Comparison of ENCODE assay signal across 14 mouse cellular contexts in the genomic region with DNA sequence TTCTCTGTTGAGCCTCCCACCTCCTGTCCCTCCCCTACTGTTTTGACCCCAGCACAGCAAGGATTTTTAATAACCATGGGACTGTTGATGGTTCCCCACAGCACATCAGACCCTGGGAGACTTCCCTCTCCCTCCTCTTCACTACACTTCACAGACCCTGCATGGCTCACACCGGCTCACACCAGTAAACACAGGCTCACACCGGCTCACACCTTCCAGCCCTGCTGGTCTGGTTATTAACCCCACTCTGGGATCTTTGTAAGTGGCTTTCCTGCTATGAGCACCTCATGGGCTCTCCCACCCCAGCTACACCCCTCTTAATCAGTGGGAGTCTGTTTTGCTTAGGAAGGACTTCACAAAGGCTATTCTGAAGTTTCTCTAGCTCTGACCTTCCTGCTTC. TPM values are rescaled to one million over a fixed set of nuclear protein-coding genes. Genes with fewer than 3 reads are reported as not detected.
DNase-seq lines count a peak whose midpoint lies in the region; ATAC-seq and TF ChIP-seq lines count a peak whose summit lies in the region.
"Had no signal": no experiment of that assay in that cellular context is flagged by ENCODE, and none has a peak within 500 bp of the region (broad histone marks: within the 10 kb centered on the region; RNA-seq: fewer than 3 reads in every experiment).

No protein-coding gene starts in this region.

- WGBS in heart, embryonic 16.5 days: 41% methylated on average over 2 of the region's 2 CpGs
- WGBS in neural tube, embryonic 11.5 days: 45% methylated on average over 2 of the region's 2 CpGs
- 40% methylated on average over 2 of the region's 2 CpGs for WGBS in neural tube, embryonic 15.5 days
- WGBS in kidney, embryonic 15.5 days: 21% methylated on average over 2 of the region's 2 CpGs
- WGBS in midbrain, postnatal 0 days: 68% methylated on average over 2 of the region's 2 CpGs
- WGBS in forebrain, embryonic 12.5 days: 47% methylated on average over 2 of the region's 2 CpGs

- H3K4me1 ChIP-seq in heart, embryonic 16.5 days (ENCODE audit: control insufficient read depth, insufficient read depth, low read length): peaks cover 67% of the 10 kb centered on the region
- peaks cover 69% of the 10 kb centered on the region for H3K4me1 ChIP-seq in neural tube, embryonic 11.5 days (ENCODE audit: control insufficient read depth, insufficient read depth, low read length)
- peaks cover 73% of the 10 kb centered on the region for H3K4me1 ChIP-seq in neural tube, embryonic 15.5 days
- peaks cover 89% of the 10 kb centered on the region for H3K4me1 ChIP-seq in kidney, embryonic 15.5 days
- H3K4me1 ChIP-seq in midbrain, postnatal 0 days (ENCODE audit: insufficient read depth, low read length): no peaks in the 10 kb centered on the region
- H3K4me1 ChIP-seq in forebrain, embryonic 12.5 days: peaks cover 70% of the 10 kb centered on the region
- H3K4me1 ChIP-seq: liver, embryonic 15.5 days had no signal

- H3K4me2 ChIP-seq in heart, embryonic 16.5 days (ENCODE audit: low read depth, low read length): no peak overlapping the region
- no peak overlapping the region for H3K4me2 ChIP-seq in neural tube, embryonic 11.5 days (ENCODE audit: low read depth)
- H3K4me2 ChIP-seq in neural tube, embryonic 15.5 days: no peak overlapping the region
- H3K4me2 ChIP-seq in kidney, embryonic 15.5 days: no peak overlapping the region
- H3K4me2 ChIP-seq in midbrain, postnatal 0 days (ENCODE audit: low read depth, low read length, poor library complexity, severe bottlenecking): no peak overlapping the region
- H3K4me2 ChIP-seq in forebrain, embryonic 12.5 days: no peak overlapping the region
- H3K4me2 ChIP-seq: liver, embryonic 15.5 days had no signal

- no peaks in the 10 kb centered on the region for H3K36me3 ChIP-seq in heart, embryonic 16.5 days (ENCODE audit: control insufficient read depth, insufficient read depth)
- H3K36me3 ChIP-seq in neural tube, embryonic 11.5 days (ENCODE audit: control insufficient read depth, insufficient read depth, low read length): 0 out of 2 replicates have a peak, but pooled peaks cover 2% of the 10 kb centered on the region
- H3K36me3 ChIP-seq in neural tube, embryonic 15.5 days: no peaks in the 10 kb centered on the region
- H3K36me3 ChIP-seq in kidney, embryonic 15.5 days: no peaks in the 10 kb centered on the region
- H3K36me3 ChIP-seq in midbrain, postnatal 0 days (ENCODE audit: insufficient read depth, low read length): no peaks in the 10 kb centered on the region
- H3K36me3 ChIP-seq in forebrain, embryonic 12.5 days (replicated peaks): no peaks in the 10 kb centered on the region
- H3K36me3 ChIP-seq: liver, embryonic 15.5 days had no signal

- no peak for TF ChIP-seq CTCF in midbrain, postnatal 0 days (IDR thresholded peaks at IDR 0.05)

- H3K27ac ChIP-seq in heart, embryonic 16.5 days (ENCODE audit: low read length): peak overlapping the region; percentile 7; the same call in 1 of the 2 replicates
- H3K27ac ChIP-seq in neural tube, embryonic 11.5 days (ENCODE audit: low read depth, low read length): 0 out of 2 replicates have a peak overlapping the region, but pooled peaks have one; percentile 8
- no peak overlapping the region for H3K27ac ChIP-seq in neural tube, embryonic 15.5 days (replicated peaks)
- peak overlapping the region; percentile 74 for H3K27ac ChIP-seq in kidney, embryonic 15.5 days
- H3K27ac ChIP-seq in midbrain, postnatal 0 days (ENCODE audit: low read depth, low read length): no peak overlapping the region
- H3K27ac ChIP-seq in forebrain, embryonic 12.5 days: no peak overlapping the region
- H3K27ac ChIP-seq: liver, embryonic 15.5 days had no signal

- no peaks in the 10 kb centered on the region for H3K9me3 ChIP-seq in heart, embryonic 16.5 days (replicated peaks; ENCODE audit: control insufficient read depth, low read length)
- no peaks in the 10 kb centered on the region for H3K9me3 ChIP-seq in neural tube, embryonic 11.5 days (ENCODE audit: control insufficient read depth, low read length)
- no peaks in the 10 kb centered on the region for H3K9me3 ChIP-seq in neural tube, embryonic 15.5 days (replicated peaks)
- H3K9me3 ChIP-seq in kidney, embryonic 15.5 days (replicated peaks): no peaks in the 10 kb centered on the region
- no peaks in the 10 kb centered on the region for H3K9me3 ChIP-seq in midbrain, postnatal 0 days (ENCODE audit: low read length)
- H3K9me3 ChIP-seq in forebrain, embryonic 12.5 days: no peaks in the 10 kb centered on the region
- H3K9me3 ChIP-seq: liver, embryonic 15.5 days had no signal

- no peak overlapping the region for H3K9ac ChIP-seq in heart, embryonic 16.5 days (ENCODE audit: low read length)
- H3K9ac ChIP-seq in neural tube, embryonic 11.5 days (ENCODE audit: low read length): no peak overlapping the region
- H3K9ac ChIP-seq in neural tube, embryonic 15.5 days (replicated peaks): no peak overlapping the region
- no peak overlapping the region for H3K9ac ChIP-seq in kidney, embryonic 15.5 days
- H3K9ac ChIP-seq in midbrain, postnatal 0 days (replicated peaks; ENCODE audit: low read length, poor library complexity, severe bottlenecking): no peak overlapping the region
- no peak overlapping the region for H3K9ac ChIP-seq in forebrain, embryonic 12.5 days
- H3K9ac ChIP-seq: liver, embryonic 15.5 days had no signal

- DNase-seq in heart, postnatal 25 days (ENCODE audit: low spot score): no peak
- DNase-seq in neural tube, embryonic 11.5 days (ENCODE audit: low spot score): no peak
- DNase-seq in embryo, embryonic 10.5 days (ENCODE audit: low spot score): no peak
- DNase-seq in midbrain, postnatal 0 days (ENCODE audit: low spot score): no peak
- DNase-seq: B cell, adult 2 months; cerebellum, adult 18-20 months; left cerebral cortex, postnatal 4 days had no signal

- H3K4me3 ChIP-seq in heart, embryonic 16.5 days (ENCODE audit: low read length): no peak overlapping the region
- H3K4me3 ChIP-seq in neural tube, embryonic 11.5 days (ENCODE audit: low read depth, low read length): no peak overlapping the region
- H3K4me3 ChIP-seq in neural tube, embryonic 15.5 days (replicated peaks): no peak overlapping the region
- H3K4me3 ChIP-seq in kidney, embryonic 15.5 days (replicated peaks): no peak overlapping the region
- no peak overlapping the region for H3K4me3 ChIP-seq in midbrain, postnatal 0 days (ENCODE audit: low read depth, low read length)
- no peak overlapping the region for H3K4me3 ChIP-seq in forebrain, embryonic 12.5 days (replicated peaks)
- H3K4me3 ChIP-seq: liver, embryonic 15.5 days had no signal

- H3K27me3 ChIP-seq in heart, embryonic 16.5 days (ENCODE audit: control insufficient read depth, insufficient read depth, low read length): no peaks in the 10 kb centered on the region
- H3K27me3 ChIP-seq in neural tube, embryonic 11.5 days (ENCODE audit: control insufficient read depth, insufficient read depth, low read length): no peaks in the 10 kb centered on the region
- no peaks in the 10 kb centered on the region for H3K27me3 ChIP-seq in neural tube, embryonic 15.5 days (replicated peaks)
- H3K27me3 ChIP-seq in kidney, embryonic 15.5 days: no peaks in the 10 kb centered on the region
- no peaks in the 10 kb centered on the region for H3K27me3 ChIP-seq in midbrain, postnatal 0 days (ENCODE audit: insufficient read depth, low read length)
- peaks cover 13% of the 10 kb centered on the region; the same call in 1 of the 2 replicates for H3K27me3 ChIP-seq in forebrain, embryonic 12.5 days
- H3K27me3 ChIP-seq: liver, embryonic 15.5 days had no signal

- intact Hi-C loops in heart, postnatal 25 days (cut with DNase I): no loop called here

- ATAC-seq in heart, embryonic 16.5 days (replicated peaks; ENCODE audit: extremely low read depth, insufficient read depth, low FRiP score): no peak
- no peak for ATAC-seq in neural tube, embryonic 11.5 days (ENCODE audit: insufficient read depth, low FRiP score, low TSS enrichment)
- ATAC-seq in neural tube, embryonic 15.5 days (ENCODE audit: low FRiP score): no peak
- ATAC-seq in kidney, embryonic 15.5 days (replicated peaks; ENCODE audit: low FRiP score): no peak
- no peak for ATAC-seq in midbrain, postnatal 0 days (ENCODE audit: low FRiP score)
- ATAC-seq in forebrain, embryonic 12.5 days (ENCODE audit: low FRiP score): no peak
- ATAC-seq: inflammation-experienced regulatory T-cells, adult 6 months had no signal

RNA-seq across cellular contexts. Expression of a gene that starts 28.4 kb away (rescaled TPM):
- polyA plus RNA-seq in heart, embryonic 16.5 days (2015; fragmentation: Nextera tagmentation; extraction: Ambion mirVana): 4.1 and 4.3 TPM in 2 replicates
- total RNA-seq in heart, postnatal 25 days (2021): 10 to 100 TPM; 28.2 to 31.9 TPM
- polyA plus RNA-seq in neural tube, embryonic 11.5 days (2014; fragmentation: Nextera tagmentation; extraction: Ambion mirVana): 5.3 and 5.9 TPM in 2 replicates
- polyA plus RNA-seq in neural tube, embryonic 15.5 days (2015; fragmentation: Nextera tagmentation; extraction: Ambion mirVana): 4.5 and 4.6 TPM in 2 replicates
- polyA plus RNA-seq in kidney, embryonic 15.5 days (2015; fragmentation: Nextera tagmentation; extraction: Ambion mirVana): 4.0 and 4.5 TPM in 2 replicates
- total RNA-seq in midbrain, postnatal 0 days (2014; rRNA removed): 6.5 and 12.8 TPM in 2 replicates
- polyA plus RNA-seq in midbrain, postnatal 0 days (2015; fragmentation: Nextera tagmentation; extraction: Ambion mirVana): 2.3 TPM in 2 replicates
- polyA plus RNA-seq in forebrain, embryonic 12.5 days (2016; fragmentation: Nextera tagmentation; extraction: Ambion mirVana): 3.7 and 4.7 TPM in 2 replicates

RNA-seq across cellular contexts. Expression of a gene that starts 29.2 kb away (rescaled TPM):
- 1.7 and 3.1 TPM in 2 replicates for polyA plus RNA-seq in heart, embryonic 16.5 days (2015; fragmentation: Nextera tagmentation; extraction: Ambion mirVana)
- total RNA-seq in heart, postnatal 25 days (2021): 1 to 10 TPM in 1 of 2 experiments, under 1 TPM in 1; 0.26 to 1.5 TPM
- polyA plus RNA-seq in neural tube, embryonic 11.5 days (2014; fragmentation: Nextera tagmentation; extraction: Ambion mirVana): not detected in 2 replicates
- 0.08 and 3.6 TPM in 2 replicates for polyA plus RNA-seq in neural tube, embryonic 15.5 days (2015; fragmentation: Nextera tagmentation; extraction: Ambion mirVana)
- polyA plus RNA-seq in kidney, embryonic 15.5 days (2015; fragmentation: Nextera tagmentation; extraction: Ambion mirVana): 0.40 and 0.64 TPM in 2 replicates
- not detected in 2 replicates for total RNA-seq in midbrain, postnatal 0 days (2014; rRNA removed)
- 0.38 and 0.57 TPM in 2 replicates for polyA plus RNA-seq in midbrain, postnatal 0 days (2015; fragmentation: Nextera tagmentation; extraction: Ambion mirVana)
- 0.34 TPM in 1 of 2 replicates, not detected in the other for polyA plus RNA-seq in forebrain, embryonic 12.5 days (2016; fragmentation: Nextera tagmentation; extraction: Ambion mirVana)
- total RNA-seq: layer of hippocampus, postnatal 14 days had no signal

Comparison
In these comparisons a context has a peak if more than half of its experiments do, and no peak if none do; other contexts are left out.
1. H3K27ac ChIP-seq: peak in heart, embryonic 16.5 days (single experiment), neural tube, embryonic 11.5 days (single experiment) and kidney, embryonic 15.5 days (single experiment); none in neural tube, embryonic 15.5 days (single experiment), midbrain, postnatal 0 days (single experiment) and forebrain, embryonic 12.5 days (single experiment).